Mouse (Mus musculus): ENCODE measurements around the gene Gm15080. TPM values are rescaled to one million over a fixed set of nuclear protein-coding genes. Genes with fewer than 3 reads are reported as not detected.

Gene Gm15080
- polyA plus RNA-seq (2014; fragmentation: Illumina TruSeq; extraction: RNeasy Lipid Tissue Mini Kit (QIAGEN cat#74804)), result not detected

GRCm38 (mm10) chrX:147992693-147993092, at the start of gene Gm15080:
Gene Gm15080 (plus strand): TSS chrX:147992993.

Other genes with a start within 250 kb of the Gm15080 start
- not detected for gene Gm15128, start 227.0 kb upstream of the Gm15080 start, polyA plus RNA-seq (2014; fragmentation: Illumina TruSeq; extraction: RNeasy Lipid Tissue Mini Kit (QIAGEN cat#74804))
- not detected for gene Gm15107, start 187.7 kb downstream of the Gm15080 start, polyA plus RNA-seq (2014; fragmentation: Illumina TruSeq; extraction: RNeasy Lipid Tissue Mini Kit (QIAGEN cat#74804))